Mouse (Mus musculus) lung, embryonic 16.5 days (tissue): ENCODE measurements at regions not wholly inside any gene's neighbourhood (a gene's known extent, or its start where the extent isn't known, plus 50 kb on each side); places are given as distances from the start of the nearest gene placed in this dataset.

Experiments used
- ATAC-seq: fragments of 200-750 bp; cut with Nextera tagmentation; 2 replicates; pipeline ENCODE4 v1.8.0; 2017; ENCODE audit warnings: low read depth, mild to moderate bottlenecking, moderate library complexity
- H3K27ac ChIP-seq: fragments of 300-500 bp; sonication (generic); 2 replicates; pipeline ENCODE4 v1.5.1; 2014; ENCODE audit warnings: mild to moderate bottlenecking, control low read depth, low read length
- H3K27me3 ChIP-seq: fragments of 300-500 bp; sonication (generic); 2 replicates; pipeline ENCODE4 v1.6.1; 2014; ENCODE audit warnings: low read depth, low read length, mixed read lengths; ENCODE audit not compliant: control insufficient read depth, insufficient read depth
- H3K36me3 ChIP-seq: fragments of 300-500 bp; sonication (generic); 2 replicates; pipeline ENCODE4 v1.6.1; 2014; ENCODE audit warnings: low read length; ENCODE audit not compliant: control insufficient read depth, insufficient read depth
- H3K4me1 ChIP-seq: fragments of 300-500 bp; sonication (generic); replicated peaks from 2 replicates; pipeline ENCODE4 v1.6.1; 2014; ENCODE audit warnings: low read length, mixed read lengths; ENCODE audit not compliant: control insufficient read depth, insufficient read depth
- H3K4me2 ChIP-seq: fragments of 300-500 bp; sonication (generic); 2 replicates; pipeline ENCODE4 v1.6.1; 2014; ENCODE audit warnings: low read depth, low read length, control low read depth
- H3K4me3 ChIP-seq: fragments of 300-500 bp; sonication (generic); 2 replicates; pipeline ENCODE4 v1.5.1; 2014; ENCODE audit warnings: mild to moderate bottlenecking, low read length, control low read depth
- H3K9ac ChIP-seq: fragments of 300-500 bp; sonication (generic); 2 replicates; pipeline ENCODE4 v1.6.1; 2014; ENCODE audit warnings: low read length, control low read depth
- H3K9me3 ChIP-seq: fragments of 300-500 bp; sonication (generic); 2 replicates; pipeline ENCODE4 v1.6.1; 2016; ENCODE audit warnings: low read length; ENCODE audit not compliant: control insufficient read depth
- WGBS: fragments of 180-500 bp; shearing (Covaris S2); extraction: QIAGEN DNeasy Blood & Tissue Kit; methylation state at CpG from one replicate; pipeline ENCODE4 v1.1.7; 2014; 5-methylcytosine and 5-hydroxymethylcytosine counted together

GRCm38 (mm10) chr6:147771411-147771810, 275.6 kb upstream of the Far2 start:
- WGBS, result 15% methylated on average over 4 of the region's 4 CpGs
- no peak overlapping the region for H3K27ac ChIP-seq

DNA sequence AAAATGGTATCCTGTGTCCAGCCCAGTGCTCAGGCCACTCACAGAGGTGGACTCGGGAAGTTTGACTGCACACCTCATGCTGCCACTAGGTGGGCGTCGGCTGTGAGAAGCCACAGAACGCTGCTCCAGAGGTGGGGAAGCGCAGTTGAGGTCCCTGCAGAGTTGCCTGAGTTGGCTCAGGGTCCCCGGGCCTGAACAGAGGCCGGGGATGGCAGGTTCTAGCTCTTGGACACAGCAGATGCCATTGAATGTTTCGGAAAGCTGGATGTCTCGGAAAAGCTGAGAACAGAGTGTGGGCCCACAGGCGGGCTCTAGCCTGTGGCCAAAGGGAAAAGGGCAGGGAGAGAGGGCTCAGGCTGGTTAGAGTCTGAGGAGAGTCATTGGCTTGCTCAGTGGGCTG, 273.2 kb upstream of the Far2 start:
- H3K27ac ChIP-seq, result no peak overlapping the region
- H3K4me2 ChIP-seq, result no peak overlapping the region
- H3K4me1 ChIP-seq, result no peaks in the 10 kb centered on the region
- ATAC-seq, result no peak
- H3K9ac ChIP-seq, result no peak overlapping the region
- H3K4me3 ChIP-seq, result no peak overlapping the region
- no peaks in the 10 kb centered on the region for H3K36me3 ChIP-seq
- WGBS, result 70% methylated on average over 10 of the region's 10 CpGs
- no peaks in the 10 kb centered on the region for H3K9me3 ChIP-seq
- H3K27me3 ChIP-seq, result no peaks in the 10 kb centered on the region

More at GRCm38 (mm10) chr6:147771411-147771810, 275.6 kb upstream of the Far2 start:
- Histone ChIP-seq H3K4me1 (no peaks in the 10 kb centered on the region), H3K36me3 (no peaks in the 10 kb centered on the region), H3K9me3 (no peaks in the 10 kb centered on the region), H3K9ac (no peak overlapping the region), H3K4me2 (no peak overlapping the region), H3K27me3 (no peaks in the 10 kb centered on the region), H3K4me3 (no peak overlapping the region)
- ATAC-seq, result no peak

DNA sequence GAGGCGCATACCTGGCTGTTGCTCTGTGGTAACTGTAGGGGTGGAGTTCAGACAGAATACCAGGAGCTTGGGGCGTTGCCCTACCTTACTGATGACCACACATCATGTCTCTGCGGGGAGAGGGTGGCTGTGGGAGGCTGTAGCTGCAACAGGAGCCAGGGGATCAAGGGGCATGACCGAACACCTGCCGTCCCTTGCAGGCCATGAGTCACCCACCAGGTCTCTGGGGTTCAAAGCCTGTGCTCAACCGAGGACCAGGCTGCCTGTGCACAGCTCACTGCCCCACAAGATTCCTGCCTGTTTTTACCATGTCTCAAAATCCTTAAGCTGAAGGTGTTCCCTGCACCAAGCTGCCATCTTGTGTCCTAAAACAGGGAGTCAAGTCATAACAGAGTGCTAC, 272.4 kb upstream of the Far2 start:
- no peak overlapping the region for H3K9ac ChIP-seq
- no peak overlapping the region for H3K4me3 ChIP-seq
- WGBS, result 76% methylated on average over 6 of the region's 6 CpGs
- no peaks in the 10 kb centered on the region for H3K27me3 ChIP-seq
- H3K4me2 ChIP-seq, result no peak overlapping the region
- no peak overlapping the region for H3K27ac ChIP-seq
- no peaks in the 10 kb centered on the region for H3K4me1 ChIP-seq
- no peaks in the 10 kb centered on the region for H3K9me3 ChIP-seq
- H3K36me3 ChIP-seq, result no peaks in the 10 kb centered on the region
- ATAC-seq, result no peak

- no peak overlapping the region for H3K27ac ChIP-seq
- H3K4me3 ChIP-seq, result no peak overlapping the region
- no peaks in the 10 kb centered on the region for H3K27me3 ChIP-seq
- no peak overlapping the region for H3K9ac ChIP-seq
- 83% methylated on average over 1 of the region's 1 CpGs for WGBS
- no peak overlapping the region for H3K4me2 ChIP-seq
- H3K4me1 ChIP-seq, result no peaks in the 10 kb centered on the region
- no peak for ATAC-seq
- no peaks in the 10 kb centered on the region for H3K36me3 ChIP-seq
- no peaks in the 10 kb centered on the region for H3K9me3 ChIP-seq
Measured at GRCm38 (mm10) chr6:147779466-147779865, 267.6 kb upstream of the Far2 start.

DNA sequence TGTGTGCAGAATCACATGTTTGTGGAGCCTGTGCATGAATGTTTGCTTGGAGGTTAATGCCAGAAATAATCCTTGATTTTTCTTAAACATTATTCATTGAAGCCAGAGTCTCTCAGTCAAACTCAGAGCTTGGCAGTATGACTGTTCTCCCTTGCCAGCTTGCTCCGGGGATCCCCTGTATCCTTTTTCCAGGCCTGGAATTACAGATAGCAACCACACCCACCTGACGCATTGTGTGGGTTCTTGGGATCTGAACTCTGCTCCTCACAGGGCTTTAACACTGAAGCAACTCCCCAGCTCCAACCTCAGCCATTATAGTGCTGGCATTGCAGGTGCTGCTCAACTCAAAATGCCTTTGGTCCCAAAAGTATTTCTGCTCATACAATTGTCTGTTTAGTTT, 262.8 kb upstream of the Far2 start:
- H3K36me3 ChIP-seq, result no peaks in the 10 kb centered on the region
- H3K4me2 ChIP-seq, result no peak overlapping the region
- H3K27ac ChIP-seq, result no peak overlapping the region
- no peak overlapping the region for H3K9ac ChIP-seq
- H3K4me1 ChIP-seq, result no peaks in the 10 kb centered on the region
- H3K4me3 ChIP-seq, result no peak overlapping the region
- ATAC-seq, result no peak
- no peaks in the 10 kb centered on the region for H3K27me3 ChIP-seq
- H3K9me3 ChIP-seq, result no peaks in the 10 kb centered on the region
- 73% methylated on average over 2 of the region's 2 CpGs for WGBS

DNA sequence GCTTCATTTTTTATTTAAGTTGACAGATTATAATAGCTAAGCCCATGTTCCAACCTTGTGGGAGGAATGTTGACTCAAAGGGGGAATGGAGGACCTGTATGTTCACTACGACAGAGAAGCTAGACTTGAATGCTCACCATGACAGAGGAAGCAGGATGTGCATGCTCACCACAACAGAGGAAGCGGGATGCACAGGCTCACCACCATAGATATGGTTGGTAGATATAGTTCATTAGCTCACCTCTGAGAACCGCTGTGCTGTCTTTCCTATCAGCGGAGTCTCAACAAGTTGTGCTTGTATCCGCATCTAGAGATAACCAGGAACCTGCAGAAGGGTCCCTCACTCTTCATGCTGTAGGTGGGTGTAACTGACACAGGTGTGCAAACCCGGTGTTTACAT, 262.2 kb upstream of the Far2 start:
- no peak overlapping the region for H3K27ac ChIP-seq
- H3K4me3 ChIP-seq, result no peak overlapping the region
- 87% methylated on average over 6 of the region's 6 CpGs for WGBS
- H3K4me2 ChIP-seq, result no peak overlapping the region
- H3K9me3 ChIP-seq, result no peaks in the 10 kb centered on the region
- no peak overlapping the region for H3K9ac ChIP-seq
- no peaks in the 10 kb centered on the region for H3K36me3 ChIP-seq
- H3K27me3 ChIP-seq, result no peaks in the 10 kb centered on the region
- ATAC-seq, result no peak
- H3K4me1 ChIP-seq, result no peaks in the 10 kb centered on the region

DNA sequence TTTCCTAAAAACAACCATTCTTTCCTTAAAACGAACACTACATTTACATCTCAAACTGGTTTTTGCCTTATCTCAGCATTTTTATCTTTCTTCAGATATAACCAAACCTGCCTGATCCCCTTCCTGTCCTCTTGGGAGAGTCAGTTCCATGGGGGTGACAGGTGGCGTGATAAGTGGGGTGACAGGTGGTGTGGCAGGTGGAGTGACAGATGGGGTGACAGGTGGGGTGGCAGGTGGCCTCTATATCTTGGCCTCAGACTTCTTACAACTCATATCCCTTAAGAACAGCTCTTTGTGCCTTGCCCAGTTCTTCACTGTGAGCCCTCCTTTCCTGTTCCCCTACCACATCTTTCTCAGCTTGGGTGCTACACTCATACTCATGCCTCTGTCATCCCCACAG, 259.0 kb upstream of the Far2 start:
- H3K4me3 ChIP-seq, result no peak overlapping the region
- ATAC-seq, result no peak
- WGBS, result 62% methylated on average over 2 of the region's 2 CpGs
- H3K9me3 ChIP-seq, result no peaks in the 10 kb centered on the region
- H3K27me3 ChIP-seq, result no peaks in the 10 kb centered on the region
- no peak overlapping the region for H3K4me2 ChIP-seq
- H3K36me3 ChIP-seq, result no peaks in the 10 kb centered on the region
- H3K9ac ChIP-seq, result no peak overlapping the region
- no peak overlapping the region for H3K27ac ChIP-seq
- no peaks in the 10 kb centered on the region for H3K4me1 ChIP-seq

DNA sequence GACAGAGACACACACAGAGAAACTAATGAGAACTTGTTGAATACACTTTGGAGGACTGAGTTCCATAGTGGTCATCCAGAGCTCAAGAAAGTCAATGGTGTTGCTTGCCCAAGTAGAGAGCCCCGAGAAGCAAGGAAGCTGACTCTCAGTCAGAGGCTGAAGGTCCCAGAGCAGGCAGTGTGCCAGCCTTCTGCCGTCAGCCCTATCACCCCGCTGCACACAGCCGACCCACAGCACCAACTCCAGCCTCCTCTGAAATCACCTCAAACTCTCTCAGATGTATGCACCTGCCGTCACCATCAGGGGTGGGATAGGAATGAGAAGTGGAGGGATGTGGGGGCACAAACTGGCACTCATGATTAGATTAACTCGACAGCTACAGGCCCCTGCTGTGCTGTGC, 257.9 kb upstream of the Far2 start:
- Histone ChIP-seq H3K9ac (no peak overlapping the region), H3K4me2 (no peak overlapping the region), H3K4me3 (no peak overlapping the region), H3K4me1 (no peaks in the 10 kb centered on the region), H3K9me3 (no peaks in the 10 kb centered on the region), H3K27ac (no peak overlapping the region), H3K27me3 (no peaks in the 10 kb centered on the region), H3K36me3 (no peaks in the 10 kb centered on the region)
- ATAC-seq, result no peak
- 51% methylated on average over 6 of the region's 6 CpGs for WGBS

GRCm38 (mm10) chr6:147793811-147794210, 253.2 kb upstream of the Far2 start:
- H3K4me2 ChIP-seq, result no peak overlapping the region
- H3K27me3 ChIP-seq, result no peaks in the 10 kb centered on the region
- H3K4me1 ChIP-seq, result no peaks in the 10 kb centered on the region
- no peak for ATAC-seq
- H3K9ac ChIP-seq, result no peak overlapping the region
- H3K27ac ChIP-seq, result no peak overlapping the region
- 57% methylated on average over 3 of the region's 3 CpGs for WGBS
- H3K9me3 ChIP-seq, result no peaks in the 10 kb centered on the region
- no peaks in the 10 kb centered on the region for H3K36me3 ChIP-seq
- no peak overlapping the region for H3K4me3 ChIP-seq

GRCm38 (mm10) chr6:147794351-147794750, 252.7 kb upstream of the Far2 start:
- H3K4me3 ChIP-seq, result no peak overlapping the region
- H3K9ac ChIP-seq, result no peak overlapping the region
- no peaks in the 10 kb centered on the region for H3K9me3 ChIP-seq
- WGBS, result 66% methylated on average over 4 of the region's 4 CpGs
- no peak overlapping the region for H3K4me2 ChIP-seq
- no peak overlapping the region for H3K27ac ChIP-seq
- no peaks in the 10 kb centered on the region for H3K4me1 ChIP-seq
- no peaks in the 10 kb centered on the region for H3K36me3 ChIP-seq
- no peaks in the 10 kb centered on the region for H3K27me3 ChIP-seq
- ATAC-seq, result no peak
